In the genomic region with DNA sequence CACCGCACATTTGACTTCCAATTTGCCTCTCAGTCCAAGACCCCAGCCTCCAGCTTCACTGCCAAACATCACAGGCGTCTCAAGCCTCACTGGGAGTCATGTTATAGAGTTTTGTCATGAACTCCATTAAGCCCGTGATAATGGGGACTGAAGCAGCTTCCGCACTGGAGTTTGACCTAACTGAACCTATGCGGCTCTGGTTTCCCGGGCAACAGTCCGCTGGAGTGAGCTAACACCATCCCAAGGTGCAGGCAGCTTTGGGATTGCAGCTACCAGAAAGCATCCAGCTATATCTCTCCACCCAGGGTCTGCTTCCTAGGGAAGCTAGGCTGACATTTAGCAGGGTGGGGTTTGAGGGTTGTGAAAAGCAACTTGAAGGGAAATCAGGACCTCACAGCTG, we compare ENCODE assay signal across 18 mouse cellular contexts. TPM values are rescaled to one million over a fixed set of nuclear protein-coding genes. Genes with fewer than 3 reads are reported as not detected.
DNase-seq lines count a peak whose midpoint lies in the region; ATAC-seq and TF ChIP-seq lines count a peak whose summit lies in the region.
"Had no signal": no experiment of that assay in that cellular context is flagged by ENCODE, and none has a peak within 500 bp of the region (broad histone marks: within the 10 kb centered on the region; RNA-seq: fewer than 3 reads in every experiment).

No protein-coding gene starts in this region.

- H3K27ac ChIP-seq in kidney, embryonic 16.5 days (ENCODE audit: low read length): no peak overlapping the region
- 0 out of 2 replicates have a peak overlapping the region, but pooled peaks have one; percentile 2 for H3K27ac ChIP-seq in embryonic facial prominence, embryonic 12.5 days
- H3K27ac ChIP-seq in liver, embryonic 13.5 days: no peak overlapping the region
- H3K27ac ChIP-seq in midbrain, postnatal 0 days (ENCODE audit: low read depth, low read length): peak overlapping the region; percentile 43; the same call in 1 of the 2 replicates
- H3K27ac ChIP-seq in heart, embryonic 10.5 days: no peak overlapping the region
- H3K27ac ChIP-seq: macrophage had no signal

- TF ChIP-seq CTCF in midbrain, postnatal 0 days (IDR thresholded peaks at IDR 0.05): no peak

- no peaks in the 10 kb centered on the region for H3K27me3 ChIP-seq in kidney, embryonic 16.5 days (ENCODE audit: insufficient read depth, low read length)
- peaks cover 2% of the 10 kb centered on the region; the same call in 1 of the 2 replicates for H3K27me3 ChIP-seq in embryonic facial prominence, embryonic 12.5 days
- peaks cover 7% of the 10 kb centered on the region; the same call in 1 of the 2 replicates for H3K27me3 ChIP-seq in liver, embryonic 13.5 days
- H3K27me3 ChIP-seq in midbrain, postnatal 0 days (ENCODE audit: insufficient read depth, low read length): no peaks in the 10 kb centered on the region
- H3K27me3 ChIP-seq in heart, embryonic 10.5 days (ENCODE audit: insufficient read depth, poor library complexity, severe bottlenecking): 0 out of 2 replicates have a peak, but pooled peaks cover 6% of the 10 kb centered on the region

- peaks cover 13% of the 10 kb centered on the region; the same call in 1 of the 2 replicates for H3K4me1 ChIP-seq in kidney, embryonic 16.5 days (ENCODE audit: insufficient read depth, low read length)
- peaks cover 16% of the 10 kb centered on the region for H3K4me1 ChIP-seq in embryonic facial prominence, embryonic 12.5 days
- peaks cover 9% of the 10 kb centered on the region for H3K4me1 ChIP-seq in liver, embryonic 13.5 days (replicated peaks)
- H3K4me1 ChIP-seq in midbrain, postnatal 0 days (ENCODE audit: insufficient read depth, low read length): 0 out of 2 replicates have a peak, but pooled peaks cover 8% of the 10 kb centered on the region
- H3K4me1 ChIP-seq in heart, embryonic 10.5 days: peaks cover 18% of the 10 kb centered on the region

- H3K36me3 ChIP-seq in kidney, embryonic 16.5 days (ENCODE audit: insufficient read depth, low read length): no peaks in the 10 kb centered on the region
- no peaks in the 10 kb centered on the region for H3K36me3 ChIP-seq in embryonic facial prominence, embryonic 12.5 days
- H3K36me3 ChIP-seq in liver, embryonic 13.5 days: no peaks in the 10 kb centered on the region
- H3K36me3 ChIP-seq in midbrain, postnatal 0 days (ENCODE audit: insufficient read depth, low read length): no peaks in the 10 kb centered on the region
- no peaks in the 10 kb centered on the region for H3K36me3 ChIP-seq in heart, embryonic 10.5 days

- H3K4me3 ChIP-seq in kidney, embryonic 16.5 days (ENCODE audit: low read length): no peak overlapping the region
- no peak overlapping the region for H3K4me3 ChIP-seq in embryonic facial prominence, embryonic 12.5 days
- no peak overlapping the region for H3K4me3 ChIP-seq in liver, embryonic 13.5 days (replicated peaks)
- no peak overlapping the region for H3K4me3 ChIP-seq in midbrain, postnatal 0 days (ENCODE audit: low read depth, low read length)
- no peak overlapping the region for H3K4me3 ChIP-seq in heart, embryonic 10.5 days
- H3K4me3 ChIP-seq: erythroblast, embryonic 14.5 days had no signal

- H3K9ac ChIP-seq in kidney, embryonic 16.5 days (replicated peaks; ENCODE audit: low read length): no peak overlapping the region
- H3K9ac ChIP-seq in embryonic facial prominence, embryonic 12.5 days: no peak overlapping the region
- H3K9ac ChIP-seq in liver, embryonic 13.5 days: no peak overlapping the region
- no peak overlapping the region for H3K9ac ChIP-seq in midbrain, postnatal 0 days (replicated peaks; ENCODE audit: low read length, poor library complexity, severe bottlenecking)

- ATAC-seq in kidney, embryonic 16.5 days (ENCODE audit: low FRiP score, low TSS enrichment): no peak
- ATAC-seq in embryonic facial prominence, embryonic 12.5 days (ENCODE audit: insufficient number of reproducible peaks, insufficient read depth, low FRiP score, low TSS enrichment): no peak
- no peak for ATAC-seq in liver, embryonic 13.5 days (ENCODE audit: low read depth)
- no peak for ATAC-seq in midbrain, postnatal 0 days (ENCODE audit: low FRiP score)
- ATAC-seq: CD4-positive, CD25-positive, alpha-beta regulatory T cell, adult 4 months had no signal

- H3K9me3 ChIP-seq in kidney, embryonic 16.5 days (ENCODE audit: low read length): no peaks in the 10 kb centered on the region
- no peaks in the 10 kb centered on the region for H3K9me3 ChIP-seq in embryonic facial prominence, embryonic 12.5 days
- H3K9me3 ChIP-seq in liver, embryonic 13.5 days (replicated peaks): no peaks in the 10 kb centered on the region
- no peaks in the 10 kb centered on the region for H3K9me3 ChIP-seq in midbrain, postnatal 0 days (ENCODE audit: low read length)
- H3K9me3 ChIP-seq in heart, embryonic 10.5 days: no peaks in the 10 kb centered on the region

- no peak overlapping the region for H3K4me2 ChIP-seq in kidney, embryonic 16.5 days (replicated peaks; ENCODE audit: low read depth, low read length)
- no peak overlapping the region for H3K4me2 ChIP-seq in embryonic facial prominence, embryonic 12.5 days (replicated peaks)
- peak overlapping the region; percentile 18 for H3K4me2 ChIP-seq in liver, embryonic 13.5 days
- H3K4me2 ChIP-seq in midbrain, postnatal 0 days (ENCODE audit: low read depth, low read length, poor library complexity, severe bottlenecking): no peak overlapping the region

- 20% methylated on average over 7 of the region's 7 CpGs for WGBS in kidney, embryonic 16.5 days
- 33% methylated on average over 7 of the region's 7 CpGs for WGBS in embryonic facial prominence, embryonic 12.5 days
- WGBS in liver, embryonic 13.5 days (ENCODE audit: insufficient replicate concordance): 50% methylated on average over 7 of the region's 7 CpGs
- 12% methylated on average over 7 of the region's 7 CpGs for WGBS in midbrain, postnatal 0 days
- 42% methylated on average over 7 of the region's 7 CpGs for WGBS in heart, embryonic 10.5 days

- DNase-seq in kidney, postnatal 4 days: peak; percentile 30 to 46
- no peak for DNase-seq in liver, embryonic 13.5 days
- no peak for DNase-seq in midbrain, postnatal 0 days (ENCODE audit: low spot score)
- DNase-seq in layer of hippocampus, adult 8-10 months (ENCODE audit: low spot score in 2 of 2): no peak
- DNase-seq in heart, embryonic 10.5 days (ENCODE audit: low spot score): no peak
- DNase-seq in spleen, postnatal 4 days (ENCODE audit: low spot score in 2 of 2): no peak
- DNase-seq: adrenal gland, postnatal 36 days; cerebellum, postnatal 25 days; heart, adult 11 months; heart, postnatal 14 days; lung, adult 2 months; right cerebral cortex, postnatal 4 days; thymus, postnatal 4 days had no signal

RNA-seq across cellular contexts. Expression of a gene that starts 12.3 kb away (rescaled TPM):
- 37.7 and 42.8 TPM in 2 replicates for polyA plus RNA-seq in kidney, embryonic 16.5 days (2015; fragmentation: Nextera tagmentation; extraction: Ambion mirVana)
- polyA plus RNA-seq in embryonic facial prominence, embryonic 12.5 days (2016; fragmentation: Nextera tagmentation; extraction: Ambion mirVana): 37.7 and 40.9 TPM in 2 replicates
- polyA plus RNA-seq in liver, embryonic 13.5 days (2015; fragmentation: Nextera tagmentation; extraction: Ambion mirVana): 25.1 and 25.9 TPM in 2 replicates
- total RNA-seq in midbrain, postnatal 0 days (2014; rRNA removed): 16.6 and 21.0 TPM in 2 replicates
- 31.0 and 38.2 TPM in 2 replicates for polyA plus RNA-seq in midbrain, postnatal 0 days (2015; fragmentation: Nextera tagmentation; extraction: Ambion mirVana)
- total RNA-seq in layer of hippocampus, adult 8-10 months (2022): 10 to 100 TPM; 47.4 to 67.7 (median 53.2) TPM
- polyA plus RNA-seq in heart, embryonic 10.5 days (2016; fragmentation: Nextera tagmentation; extraction: Ambion mirVana): 32.3 and 33.1 TPM in 2 replicates

RNA-seq across cellular contexts. Expression of a gene that starts 39.3 kb away (rescaled TPM):
- polyA plus RNA-seq in kidney, embryonic 16.5 days (2015; fragmentation: Nextera tagmentation; extraction: Ambion mirVana): 0.44 and 0.58 TPM in 2 replicates
- polyA plus RNA-seq in embryonic facial prominence, embryonic 12.5 days (2016; fragmentation: Nextera tagmentation; extraction: Ambion mirVana): 0.29 and 0.39 TPM in 2 replicates
- polyA plus RNA-seq in liver, embryonic 13.5 days (2015; fragmentation: Nextera tagmentation; extraction: Ambion mirVana): 0.47 and 0.65 TPM in 2 replicates
- total RNA-seq in midbrain, postnatal 0 days (2014; rRNA removed): 0.33 and 0.47 TPM in 2 replicates
- polyA plus RNA-seq in midbrain, postnatal 0 days (2015; fragmentation: Nextera tagmentation; extraction: Ambion mirVana): 0.19 TPM in 1 of 2 replicates, not detected in the other
- total RNA-seq in layer of hippocampus, adult 8-10 months (2022): 1 to 10 TPM in 2 of 4 experiments, under 1 TPM in 1, not detected in 1; 0.19 to 3.9 (median 3.4) TPM
- 0.36 and 0.43 TPM in 2 replicates for polyA plus RNA-seq in heart, embryonic 10.5 days (2016; fragmentation: Nextera tagmentation; extraction: Ambion mirVana)

RNA-seq across cellular contexts. Expression of a gene that starts 50.3 kb away (rescaled TPM):
- 59.9 and 61.8 TPM in 2 replicates for polyA plus RNA-seq in kidney, embryonic 16.5 days (2015; fragmentation: Nextera tagmentation; extraction: Ambion mirVana)
- polyA plus RNA-seq in embryonic facial prominence, embryonic 12.5 days (2016; fragmentation: Nextera tagmentation; extraction: Ambion mirVana): 69.6 and 71.3 TPM in 2 replicates
- 17.6 and 20.5 TPM in 2 replicates for polyA plus RNA-seq in liver, embryonic 13.5 days (2015; fragmentation: Nextera tagmentation; extraction: Ambion mirVana)
- 142 and 153 TPM in 2 replicates for total RNA-seq in midbrain, postnatal 0 days (2014; rRNA removed)
- 151 and 158 TPM in 2 replicates for polyA plus RNA-seq in midbrain, postnatal 0 days (2015; fragmentation: Nextera tagmentation; extraction: Ambion mirVana)
- 100 to 1,000 TPM in 2 of 4 experiments, 10 to 100 TPM in 2; 97.1 to 116 (median 106) TPM for total RNA-seq in layer of hippocampus, adult 8-10 months (2022)
- polyA plus RNA-seq in heart, embryonic 10.5 days (2016; fragmentation: Nextera tagmentation; extraction: Ambion mirVana): 54.6 and 58.1 TPM in 2 replicates

Comparison
In these comparisons a context has a peak if more than half of its experiments do, and no peak if none do; other contexts are left out.
1. DNase-seq: peak in kidney, postnatal 4 days (2 of 2); none in liver, embryonic 13.5 days (single experiment), midbrain, postnatal 0 days (single experiment), layer of hippocampus, adult 8-10 months (0 of 2), heart, embryonic 10.5 days (single experiment) and spleen, postnatal 4 days (0 of 2).
2. H3K27ac ChIP-seq: peak in embryonic facial prominence, embryonic 12.5 days (single experiment) and midbrain, postnatal 0 days (single experiment); none in kidney, embryonic 16.5 days (single experiment), liver, embryonic 13.5 days (single experiment) and heart, embryonic 10.5 days (single experiment).